Mouse (Mus musculus) spleen, adult 2 months (tissue): Measurements from ENCODE around the gene Supt3.

Experiments used
- CTCF ChIP-seq: fragments of 200-500 bp; IDR thresholded peaks from 2 replicates; pipeline ENCODE4 v1.5.1; 2011; ENCODE audit warnings: mild to moderate bottlenecking, inconsistent platforms; ENCODE audit not compliant: insufficient read depth, insufficient read length, insufficient replicate concordance; ENCODE audit errors: extremely low read depth
- POLR2A ChIP-seq: fragments of 200-500 bp; IDR thresholded peaks from 2 replicates; pipeline ENCODE4 v1.6.1; 2011; ENCODE audit warnings: low read depth, low read length, inconsistent platforms

DNA sequence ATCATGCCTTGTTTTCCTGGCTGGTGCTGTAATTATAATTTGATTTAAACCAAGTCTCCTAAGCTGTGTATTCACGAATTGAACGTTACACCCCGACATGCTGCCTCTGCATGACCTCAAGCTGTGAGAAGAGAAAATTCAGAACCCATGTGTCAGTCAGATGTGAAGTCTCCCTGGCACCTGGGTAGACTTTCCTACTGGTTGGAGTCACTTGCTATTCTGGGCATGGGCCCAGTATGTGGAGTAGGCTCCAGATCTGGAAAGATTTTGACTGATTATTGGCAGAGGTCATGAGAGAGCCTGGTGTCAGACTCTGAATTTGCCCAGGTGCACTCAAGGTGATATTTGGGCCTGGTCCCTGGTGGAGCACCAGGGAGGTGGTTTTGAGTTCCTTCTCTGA, 275.0 kb downstream of the Supt3 start:
- TF ChIP-seq POLR2A = no peak
- no peak for TF ChIP-seq CTCF
